Mouse (Mus musculus): ENCODE measurements around the gene Abi1.
"Not testable (repeated sequence)": the region's sequence is repeated elsewhere in the genome, so short reads cannot be mapped to it uniquely, and the experiment has no call there.

Gene Abi1

GRCm38 (mm10) chr2:23040001-23040646 lies at the start of gene Abi1:
Gene Abi1, minus strand, starts transcription at chr2:23040241.
- peak; percentile 92 to 93 for DNase-seq (ENCODE audit: low spot score in 2 of 2)

GRCm38 (mm10) chr2:23084540-23084939 lies 44.5 kb upstream of the Abi1 start:
- DNase-seq (ENCODE audit: low spot score in 2 of 2): no peak

DNA sequence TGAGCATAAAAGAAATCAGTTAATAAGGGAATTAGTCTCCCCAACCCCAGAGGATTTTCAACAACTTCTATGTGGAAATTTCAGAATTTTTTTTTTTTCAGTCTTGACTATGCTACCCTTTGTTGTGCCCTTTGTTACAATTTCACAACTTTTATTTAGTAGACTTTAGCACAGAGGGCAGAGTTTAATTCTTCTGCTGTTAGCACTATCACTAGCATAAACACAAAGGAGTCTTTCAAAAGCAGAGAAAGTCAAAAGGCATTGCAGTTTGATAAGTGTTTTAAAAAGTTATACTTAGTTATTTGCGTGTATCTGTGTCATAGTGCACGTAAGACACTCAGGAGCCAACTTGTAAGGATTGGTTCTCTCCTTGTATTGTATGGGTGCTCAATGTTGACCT lies 38.5 kb upstream of the Abi1 start:
- no peak for DNase-seq (ENCODE audit: low spot score in 2 of 2)

DNA sequence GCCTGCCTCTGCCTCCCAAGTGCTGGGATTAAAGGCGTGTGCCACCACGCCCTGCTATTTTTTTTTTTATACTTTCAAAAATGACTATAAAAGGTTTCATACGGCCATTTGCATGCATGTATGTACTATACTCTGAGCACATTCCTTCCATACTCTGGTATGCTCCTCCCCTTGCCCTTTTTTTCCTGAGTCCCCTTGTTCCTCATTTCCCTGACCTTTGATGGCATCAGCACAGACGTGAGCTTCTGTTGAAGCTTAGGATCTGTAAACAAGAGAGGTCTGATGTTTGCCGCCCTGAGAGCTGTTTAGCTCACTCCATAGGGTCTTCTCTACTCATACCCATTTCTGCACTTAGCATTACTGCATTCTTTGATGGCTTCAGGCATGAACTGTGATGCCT lies 37.7 kb upstream of the Abi1 start:
- DNase-seq (ENCODE audit: low spot score in 2 of 2): no peak

DNA sequence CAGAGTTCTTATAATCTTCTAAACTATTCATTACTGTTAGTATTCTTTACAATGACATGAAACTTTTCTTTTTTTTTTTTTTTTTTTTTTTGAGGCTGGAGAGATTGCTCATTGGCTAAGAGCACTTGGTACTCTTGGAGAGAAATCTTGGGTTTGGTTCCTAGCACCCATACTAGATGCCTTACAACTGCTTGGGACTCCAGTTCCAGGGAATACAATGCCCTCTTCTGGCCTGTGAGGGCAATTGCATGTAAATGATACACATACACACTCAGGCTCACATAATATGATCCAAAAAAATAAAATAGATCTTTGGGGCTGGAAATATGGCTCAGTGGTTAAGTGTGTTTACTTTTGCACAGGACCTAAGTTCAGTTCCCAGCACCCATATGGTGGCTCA lies 36.7 kb upstream of the Abi1 start:
- no peak for DNase-seq (ENCODE audit: low spot score in 2 of 2)

DNA sequence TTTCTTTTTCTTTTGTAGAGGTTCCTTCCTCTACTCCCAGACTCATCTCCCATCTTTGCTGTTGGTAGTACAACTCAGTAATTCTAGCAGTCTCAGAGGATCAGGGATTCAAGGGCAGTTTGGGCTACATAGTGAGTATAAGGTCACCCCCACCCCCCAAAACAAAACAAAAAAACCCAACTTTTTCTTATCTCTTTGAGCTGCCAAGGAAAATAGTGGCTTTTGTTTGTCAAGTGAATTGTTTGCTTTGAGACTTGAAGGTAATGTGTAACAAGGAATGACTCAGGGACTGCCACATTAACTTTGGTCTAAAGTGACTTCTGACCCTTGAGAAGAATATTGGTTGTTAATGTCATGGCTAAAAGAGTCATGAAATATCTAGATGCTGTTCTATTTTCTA lies 35.8 kb upstream of the Abi1 start:
- DNase-seq (ENCODE audit: low spot score in 2 of 2): no peak

GRCm38 (mm10) chr2:23071406-23071805 lies 31.4 kb upstream of the Abi1 start:
- DNase-seq (ENCODE audit: low spot score in 2 of 2): no peak

- no peak for DNase-seq (ENCODE audit: low spot score in 2 of 2)
These were observed 30.4 kb upstream of the Abi1 start for GRCm38 (mm10) chr2:23070491-23070890.

DNA sequence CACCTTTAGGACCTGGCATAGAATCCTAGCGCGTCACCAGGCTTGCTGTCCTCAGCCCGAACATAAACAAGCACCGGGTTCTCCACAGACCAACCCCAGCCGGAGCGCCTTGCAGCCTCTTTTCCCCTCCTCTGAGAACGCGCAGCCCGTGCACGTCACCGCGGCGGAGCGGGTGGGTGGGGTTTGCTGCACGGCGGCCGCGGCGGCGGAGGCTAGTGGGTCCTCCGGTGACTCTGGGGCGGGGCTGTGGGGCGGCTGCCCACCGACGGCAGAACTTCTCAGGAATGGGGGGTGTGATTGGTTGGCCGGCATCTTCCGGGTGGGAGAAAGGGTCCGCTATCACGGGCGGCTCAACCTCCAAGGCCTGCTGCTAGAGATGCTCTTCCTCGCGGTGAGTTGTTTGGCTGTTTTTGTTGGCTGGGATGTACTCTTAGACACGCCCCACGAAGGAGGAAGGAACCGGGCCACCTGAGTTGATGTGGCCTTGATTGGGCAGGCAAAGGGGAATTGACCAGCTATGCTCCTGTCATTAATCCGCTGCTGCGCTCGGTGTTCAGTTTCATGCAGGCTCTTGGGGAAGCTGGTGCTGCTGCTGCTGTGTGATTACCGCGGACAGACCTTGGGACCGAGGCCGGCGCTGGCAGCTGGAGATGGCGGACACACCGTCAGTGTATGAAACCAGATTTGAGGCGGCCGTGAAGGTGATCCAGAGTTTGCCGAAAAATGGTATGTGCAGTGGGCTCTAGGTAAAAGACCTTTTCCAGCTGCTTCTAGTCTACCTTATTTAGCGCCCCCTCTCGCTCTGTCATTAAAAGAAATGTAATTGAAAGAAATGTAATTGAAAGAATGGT lies 29.1 kb upstream of the Abi1 start:
- peak; percentile 91 to 94 for DNase-seq (ENCODE audit: low spot score in 2 of 2)

DNA sequence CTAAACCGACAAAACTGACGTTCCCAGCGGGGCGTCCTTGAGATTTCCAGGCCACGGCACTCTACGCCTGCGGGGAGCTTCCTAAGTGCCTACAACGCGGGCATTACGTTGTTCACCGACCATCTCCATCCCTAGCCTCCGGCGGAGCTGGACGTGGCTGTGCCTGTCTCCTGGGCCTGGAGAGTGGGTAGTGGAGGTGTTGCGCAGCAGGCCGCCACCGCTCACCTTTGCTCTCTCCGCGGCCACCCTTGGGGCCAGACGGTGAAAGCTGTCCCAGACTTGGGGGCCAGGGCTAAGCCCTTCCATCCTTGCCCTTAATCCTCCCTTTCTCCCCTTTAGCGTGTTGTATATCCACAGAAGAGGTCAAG lies 28.3 kb upstream of the Abi1 start:
- DNase-seq (ENCODE audit: low spot score in 2 of 2): peak in 1 of 2 experiments; percentile 34

DNA sequence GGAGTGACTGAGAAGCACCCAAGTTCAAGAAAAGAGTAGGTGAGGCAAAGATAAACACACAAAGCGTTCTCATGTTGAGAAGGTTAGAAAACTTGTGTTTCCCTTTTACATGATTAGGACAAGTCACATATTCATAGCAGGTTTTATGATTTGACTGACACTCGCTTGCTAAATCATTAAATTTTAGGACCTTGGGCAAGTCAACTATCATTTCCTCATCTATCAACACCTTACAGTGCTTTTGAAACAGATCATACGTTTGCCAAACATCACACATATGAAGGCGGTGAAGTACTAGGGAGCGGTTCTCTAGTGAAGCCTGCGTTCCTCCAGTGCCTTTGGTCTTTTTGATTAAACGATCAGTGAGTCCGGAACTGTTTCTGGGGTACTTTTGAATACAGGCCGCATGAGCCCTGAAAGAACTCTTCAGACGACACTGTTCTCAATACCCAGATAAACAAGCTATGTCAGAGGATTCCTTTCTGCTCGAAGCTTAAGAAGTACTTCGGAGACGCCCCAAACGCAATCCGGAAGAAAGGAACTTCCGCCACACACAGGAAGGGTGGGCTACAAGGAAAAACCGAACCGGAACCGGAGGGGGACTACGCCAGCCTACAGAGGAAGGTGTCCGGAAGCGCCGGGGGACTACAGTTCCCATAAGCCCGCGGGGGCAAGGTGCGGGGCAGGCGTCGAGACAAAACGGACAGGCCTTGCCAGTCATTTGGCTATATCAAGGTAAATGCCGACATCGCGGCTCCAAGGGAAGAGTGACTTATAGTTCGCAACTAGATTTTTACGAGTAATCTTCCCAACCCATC lies 27.7 kb upstream of the Abi1 start, which contains the start of gene Acbd5:
Acbd5 (plus strand) TSS at position 616 of the 818 bp plus-strand sequence.
- DNase-seq (ENCODE audit: low spot score in 2 of 2): peak; percentile 91

DNA sequence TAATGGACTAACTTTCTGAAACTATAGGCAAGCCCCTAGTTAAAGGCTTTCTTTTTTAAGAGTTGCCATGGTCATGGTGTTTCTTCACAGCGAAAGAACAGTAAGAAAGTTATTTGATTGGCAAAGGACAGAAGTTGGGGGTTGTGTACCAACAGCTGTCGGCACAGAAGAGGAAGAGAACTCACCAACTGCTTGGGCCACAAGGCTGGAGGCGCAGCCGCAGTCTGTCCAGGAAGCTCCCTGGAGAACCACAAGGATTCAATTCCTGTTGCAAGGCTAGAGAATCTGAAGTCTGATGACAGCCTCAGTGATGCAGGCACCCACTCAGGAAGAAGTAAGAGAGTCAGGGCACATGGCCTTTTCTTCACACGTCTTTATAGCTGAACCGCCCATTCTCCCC lies 12.5 kb upstream of the Abi1 start:
- DNase-seq (ENCODE audit: low spot score in 2 of 2): no peak

DNA sequence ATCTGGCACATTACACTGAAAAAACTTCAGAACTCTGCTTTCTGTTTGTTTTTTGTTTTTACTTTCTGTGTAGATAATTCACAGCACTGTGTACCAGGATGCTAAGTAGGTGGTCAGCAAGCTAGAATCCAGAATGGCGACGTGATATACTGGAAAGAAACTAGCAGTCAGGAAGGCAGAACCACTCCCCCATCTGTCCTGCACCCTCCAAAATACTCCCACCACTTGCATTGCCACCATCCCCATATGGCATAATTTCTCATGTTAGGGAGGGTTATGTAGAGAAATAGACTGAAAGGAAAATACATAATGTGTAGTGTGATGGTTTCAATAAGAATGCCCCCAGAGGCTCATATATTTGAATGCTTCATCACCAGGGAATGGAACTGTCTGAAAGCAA lies 11.8 kb upstream of the Abi1 start:
- no peak for DNase-seq (ENCODE audit: low spot score in 2 of 2)

- no peak for DNase-seq (ENCODE audit: low spot score in 2 of 2)
These were observed 8.0 kb upstream of the Abi1 start for GRCm38 (mm10) chr2:23048006-23048405.

GRCm38 (mm10) chr2:23045703-23046102 lies 5.7 kb upstream of the Abi1 start:
- no peak for DNase-seq (ENCODE audit: low spot score in 2 of 2)

DNA sequence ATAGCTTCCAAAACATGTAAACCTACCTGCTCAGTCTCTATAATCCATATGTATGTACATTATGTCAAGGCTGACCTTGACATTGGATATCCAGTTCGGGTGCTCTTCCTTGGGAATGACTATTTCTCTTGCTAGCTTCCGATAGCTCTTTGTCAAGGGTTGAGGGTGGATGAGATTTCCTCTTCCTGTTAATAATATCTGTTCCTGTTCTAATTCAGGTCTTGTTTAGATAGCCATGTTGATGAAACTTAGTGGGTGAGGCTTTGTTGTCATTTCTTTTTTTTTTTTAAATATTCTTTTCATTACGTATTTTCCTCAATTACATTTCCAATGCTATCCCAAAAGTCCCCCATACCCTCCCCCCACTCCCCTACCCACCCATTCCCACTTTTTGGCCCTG lies 2.1 kb upstream of the Abi1 start:
- no peak for DNase-seq (ENCODE audit: low spot score in 2 of 2)

DNA sequence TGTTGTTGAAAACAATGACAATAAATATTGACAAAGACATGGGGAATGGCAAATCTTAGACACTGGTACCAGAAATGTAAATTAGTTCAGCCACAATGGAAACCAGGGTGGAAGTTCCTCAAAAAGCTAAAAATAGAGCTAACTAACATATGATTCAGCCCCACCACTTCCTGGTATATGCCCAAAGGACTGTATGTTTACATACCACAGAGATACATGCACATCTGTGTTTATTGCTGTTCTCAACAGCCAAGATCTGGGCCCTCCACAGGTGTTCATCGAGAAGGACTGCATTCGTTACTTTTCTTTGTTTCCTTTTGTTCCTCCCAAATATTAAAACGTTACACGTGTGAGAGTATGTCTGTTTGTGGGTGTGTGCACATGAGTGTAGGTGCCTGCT lies 1.4 kb upstream of the Abi1 start:
- no peak for DNase-seq (ENCODE audit: low spot score in 2 of 2)

- DNase-seq (ENCODE audit: low spot score in 2 of 2): not testable (repeated sequence)
These were observed 649 bp upstream of the Abi1 start for GRCm38 (mm10) chr2:23040690-23041089.

- peak in 1 of 2 experiments; percentile 29 for DNase-seq (ENCODE audit: low spot score in 2 of 2)
These were observed 700 bp downstream of the Abi1 start for GRCm38 (mm10) chr2:23039082-23040000.

DNA sequence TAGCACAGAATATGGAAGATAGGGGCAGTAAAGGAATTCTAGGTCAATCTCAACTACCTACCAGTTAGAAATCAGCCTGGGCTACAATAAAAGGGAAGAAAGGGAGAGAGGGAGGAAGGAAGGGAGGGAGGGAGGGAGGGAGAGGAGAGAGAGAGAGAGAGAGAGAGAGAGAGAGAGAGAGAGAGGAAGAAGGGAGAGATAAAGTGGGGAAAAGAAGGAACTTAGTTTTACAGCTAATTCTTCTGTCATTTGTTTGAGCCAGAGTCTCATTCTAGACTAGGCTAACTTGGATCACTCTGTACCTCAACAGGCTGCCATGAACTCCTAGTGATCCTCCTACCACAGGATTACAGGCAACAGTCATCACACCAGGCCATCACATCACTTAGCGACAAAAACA lies 4.6 kb downstream of the Abi1 start:
- no peak for DNase-seq (ENCODE audit: low spot score in 2 of 2)

DNA sequence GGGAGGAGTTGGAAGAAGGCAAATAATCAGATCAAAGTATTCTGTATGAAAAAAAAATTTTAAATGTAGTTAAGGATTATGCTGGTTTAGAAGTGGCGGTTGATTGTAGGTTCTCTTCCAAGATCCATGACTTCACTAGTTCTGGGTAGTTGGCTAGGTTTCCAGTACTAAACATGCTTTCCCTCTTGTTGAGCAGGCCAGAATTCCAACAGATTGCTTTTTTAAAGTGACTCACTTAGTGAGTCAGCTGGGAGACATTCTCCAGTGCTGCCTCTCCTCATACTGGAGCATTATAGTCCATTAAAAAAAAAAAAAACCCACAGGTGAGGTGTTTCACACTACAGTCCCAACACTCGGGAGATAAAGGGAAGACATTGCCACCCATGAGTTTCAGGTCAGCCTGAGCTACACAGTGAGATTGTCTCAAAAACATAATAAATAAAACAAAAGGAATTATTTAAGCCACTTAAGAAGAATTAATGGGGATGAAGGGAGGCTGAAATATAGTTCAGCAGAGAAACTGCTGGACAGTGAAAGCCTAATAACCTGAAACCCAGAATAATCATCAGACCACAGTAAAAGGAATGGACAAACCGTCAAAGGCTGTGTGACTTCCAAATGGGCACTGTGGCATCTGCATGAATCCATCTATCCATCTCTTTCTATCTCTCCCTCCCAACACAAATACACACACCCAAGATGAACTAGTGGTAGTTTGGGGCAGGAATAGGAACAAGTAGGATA lies 5.2 kb downstream of the Abi1 start:
- no peak for DNase-seq (ENCODE audit: low spot score in 2 of 2)

Data from frontal cortex, postnatal 10 days (tissue).